Mouse (Mus musculus) olfactory bulb, adult 2 months (tissue): Measurements from ENCODE around the gene Mef2c.

Source experiments
- CTCF ChIP-seq: fragments of 200-500 bp; IDR thresholded peaks from 2 replicates; pipeline ENCODE4 v1.5.1; 2012; ENCODE audit warnings: low read depth, mild to moderate bottlenecking, low read length, moderate library complexity; ENCODE audit not compliant: insufficient read depth
- POLR2A ChIP-seq: fragments of 200-500 bp; IDR thresholded peaks from 2 replicates; pipeline ENCODE4 v1.6.1; 2012; ENCODE audit warnings: mild to moderate bottlenecking, low read depth, low read length, moderate library complexity; ENCODE audit not compliant: insufficient read depth

DNA sequence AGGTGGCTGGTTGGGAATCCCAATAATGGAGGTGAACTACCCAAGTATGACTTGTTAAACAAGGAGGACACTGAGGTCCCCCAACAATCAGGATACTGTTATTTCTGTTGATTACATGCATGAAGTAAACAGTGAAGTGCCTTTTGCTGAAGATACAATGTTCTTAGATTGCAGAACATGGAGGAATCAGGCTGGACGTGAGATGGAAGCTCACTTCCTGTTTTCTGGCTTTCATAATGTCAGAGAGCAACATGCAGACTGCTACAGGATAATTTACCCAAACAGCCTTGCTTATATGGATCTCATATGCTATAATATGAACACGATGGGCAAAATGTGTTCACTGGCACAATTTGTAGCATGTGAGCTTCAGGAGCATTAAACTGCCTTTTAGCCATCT is 30.1 kb upstream of the Mef2c start:
- TF ChIP-seq CTCF (no peak), POLR2A (no peak)
